Mouse (Mus musculus): ENCODE measurements around the gene Spo11. TPM values are rescaled to one million over a fixed set of nuclear protein-coding genes. Genes with fewer than 3 reads are reported as not detected.

The Spo11 gene
- total RNA-seq, 2 experiments from 2014 or later, result 0.39 to 0.49 TPM

DNA sequence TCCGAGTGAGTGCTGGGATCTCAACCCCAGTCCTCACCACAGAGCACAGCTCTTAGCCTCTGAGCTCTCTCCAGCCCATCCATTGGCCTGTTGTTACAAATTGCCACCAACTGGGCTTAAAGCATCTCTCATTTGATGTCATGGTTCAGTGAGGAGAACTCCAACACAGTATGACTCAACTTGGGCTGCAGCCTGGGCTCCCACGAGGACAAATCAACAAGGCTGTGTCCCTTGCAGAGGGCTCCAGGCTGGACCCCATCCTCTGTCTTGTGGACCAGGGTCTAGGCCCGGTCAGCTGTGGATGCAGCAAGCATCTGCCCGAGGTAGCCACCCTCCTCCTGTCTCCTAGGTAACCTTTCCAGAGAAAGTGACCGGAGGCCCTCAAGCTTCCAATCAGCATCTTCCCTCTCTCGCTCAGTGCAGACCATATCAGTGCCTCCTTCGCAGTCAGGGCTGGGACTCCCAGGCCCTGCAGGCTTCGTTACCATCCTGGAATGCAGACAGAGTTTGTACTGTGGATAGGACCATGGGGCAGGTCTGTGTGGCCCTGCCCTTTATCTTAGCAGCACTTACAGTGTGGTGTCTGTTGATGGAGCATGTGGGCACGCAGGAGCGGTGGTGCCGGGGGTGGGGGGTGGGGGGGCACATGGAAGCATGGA, 65.1 kb downstream of the Spo11 start:
- DNase-seq (ENCODE audit: extremely low spot score in 1 of 2, low spot score in 2 of 2), result no peak
- intact Hi-C loops (cut with DNase I), result no loop called here

Other genes starting within 250 kb of the Spo11 start
- 10 to 100 TPM; 10.3 to 10.7 TPM for gene Bmp7, start 37.4 kb upstream of the Spo11 start, total RNA-seq (2021)
- gene Rae1, start 22.4 kb downstream of the Spo11 start, total RNA-seq (2021), result 10 to 100 TPM; 66.1 to 77.4 TPM
- gene Rbm38, start 42.8 kb downstream of the Spo11 start, total RNA-seq (2021), result 1 to 10 TPM; 2.7 to 2.8 TPM
- not detected for gene Ctcfl, start 141.8 kb downstream of the Spo11 start, total RNA-seq (2021)
- not detected for gene Pck1, start 175.3 kb downstream of the Spo11 start, total RNA-seq (2021)
- under 1 TPM in 1 of 2 experiments, not detected in 1; 0.12 TPM for gene Zbp1, start 241.2 kb downstream of the Spo11 start, total RNA-seq (2021)